Mouse (Mus musculus): ENCODE data around the gene Phkg1.
"Not testable (repeated sequence)": the region's sequence is repeated elsewhere in the genome, so short reads cannot be mapped to it uniquely, and the experiment has no call there.

Phkg1 gene

DNA sequence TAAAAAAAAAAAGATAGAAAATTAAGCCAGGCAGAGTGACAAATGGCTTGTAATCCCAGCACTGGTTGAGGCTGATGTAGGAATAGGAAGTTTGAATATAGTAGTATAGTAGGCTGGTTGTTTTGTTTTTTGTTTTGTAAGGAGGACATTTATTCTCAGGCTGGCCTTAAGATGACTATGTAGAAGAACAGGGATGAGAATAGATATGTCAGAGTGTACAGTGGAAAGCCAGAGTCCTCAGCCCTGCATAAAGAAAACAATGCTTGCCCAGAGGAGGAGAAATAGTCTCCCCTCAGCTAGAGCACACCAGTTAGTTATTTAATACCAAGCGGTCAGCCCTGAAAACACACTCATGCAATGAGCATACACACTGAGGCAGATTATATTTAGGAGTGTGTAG lies at the start of gene Phkg1:
Gene Phkg1 (minus strand): TSS at position 101 of the 400 bp plus-strand sequence.
- DNase-seq: no peak

DNA sequence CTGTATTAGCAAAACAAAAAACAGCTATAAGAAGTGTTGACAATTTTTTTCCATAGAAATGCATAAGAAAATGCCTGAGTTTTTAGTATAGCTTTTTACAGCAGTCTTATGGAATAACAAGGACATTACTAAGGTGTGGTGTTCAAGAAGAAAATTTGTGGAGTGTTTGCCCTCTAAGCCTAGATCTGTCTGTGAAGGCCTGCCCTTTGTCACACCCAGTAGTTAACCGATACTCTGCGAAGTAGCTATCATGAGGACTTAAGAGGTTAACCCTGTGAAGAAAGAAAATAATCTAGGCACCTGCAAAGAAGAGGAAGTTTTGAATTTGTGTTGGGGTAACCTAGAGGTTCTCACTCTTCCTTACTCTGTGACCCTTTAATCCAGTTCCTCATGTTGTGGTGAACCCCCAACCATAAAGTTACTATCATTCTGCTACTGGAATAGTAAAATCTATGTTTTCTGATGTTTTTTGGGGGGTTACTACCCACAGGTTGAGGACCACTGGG lies 49.2 kb upstream of the Phkg1 start:
- no peak for DNase-seq

GRCm38 (mm10) chr5:129943402-129943801 lies 45.1 kb upstream of the Phkg1 start:
- no peak for DNase-seq

DNA sequence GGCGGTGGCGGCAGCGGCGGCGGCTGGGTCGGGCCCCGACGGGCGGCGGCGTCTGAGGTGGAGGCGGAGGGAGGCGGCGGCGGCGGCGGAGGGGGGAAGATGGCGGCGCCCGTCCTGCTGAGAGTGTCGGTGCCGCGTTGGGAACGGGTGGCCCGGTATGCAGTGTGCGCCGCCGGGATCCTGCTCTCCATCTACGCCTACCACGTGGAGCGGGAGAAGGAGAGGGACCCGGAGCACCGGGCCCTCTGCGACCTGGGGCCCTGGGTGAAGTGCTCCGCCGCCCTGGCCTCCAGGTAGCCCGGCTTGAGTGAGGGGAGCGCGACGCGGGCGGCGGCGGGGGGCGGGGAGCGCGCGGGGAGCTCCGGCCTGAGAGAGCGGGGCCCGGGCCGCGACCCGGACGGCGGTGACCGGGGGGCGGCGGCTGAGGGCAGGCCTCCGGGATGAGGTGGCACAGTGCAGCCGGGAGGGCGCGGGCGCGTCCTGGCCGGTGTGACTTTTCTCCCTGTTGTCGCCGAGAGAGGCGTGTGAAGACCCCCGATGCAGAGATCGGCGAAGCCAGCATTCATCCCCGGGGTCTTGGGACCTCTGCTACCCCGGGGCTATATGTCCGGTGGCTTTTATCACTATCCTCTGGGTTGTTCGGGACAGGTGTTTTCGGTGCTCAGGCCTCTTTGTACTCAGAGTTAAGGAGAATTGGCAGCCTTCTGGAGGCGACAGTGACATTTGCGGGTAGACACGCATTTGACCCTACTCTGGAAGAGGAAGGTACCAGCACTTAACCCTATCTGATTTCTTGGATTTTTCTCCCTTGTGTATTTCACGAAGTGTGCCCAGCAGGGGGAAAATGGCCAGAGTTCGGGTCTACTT lies 44.0 kb upstream of the Phkg1 start:
- peak; percentile 17 for DNase-seq

DNA sequence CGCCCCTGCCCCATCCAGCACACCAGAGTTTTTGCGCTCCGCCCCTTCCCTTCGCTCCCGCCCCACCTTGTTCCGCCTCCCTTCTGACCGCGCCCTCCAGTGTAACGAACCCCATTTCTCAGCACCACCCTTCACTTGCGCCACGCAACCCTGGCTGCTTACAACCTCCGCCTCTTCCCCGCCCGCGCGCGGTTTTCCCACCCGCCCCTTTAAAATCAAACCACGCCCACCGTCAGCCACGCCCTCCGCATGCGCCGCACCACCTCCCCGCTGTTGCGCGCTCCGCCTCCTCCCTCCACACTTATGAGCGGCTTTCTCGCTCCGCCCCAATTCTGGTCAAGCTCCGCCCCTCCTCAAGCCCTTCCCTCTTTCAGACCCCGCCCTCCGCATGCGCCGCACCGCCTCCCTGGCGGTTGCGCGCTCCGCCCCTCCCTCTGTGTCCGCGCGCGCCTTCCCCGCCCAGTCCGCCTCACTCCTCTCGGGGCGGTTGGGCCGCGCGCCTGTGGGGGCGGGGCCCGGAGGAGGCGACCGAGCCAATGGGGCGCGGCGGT lies 43.2 kb upstream of the Phkg1 start, which contains the start of gene Vkorc1l1:
Gene Vkorc1l1 (plus strand): TSS at position 476 of the 551 bp plus-strand sequence.
- DNase-seq: peak; percentile 99

DNA sequence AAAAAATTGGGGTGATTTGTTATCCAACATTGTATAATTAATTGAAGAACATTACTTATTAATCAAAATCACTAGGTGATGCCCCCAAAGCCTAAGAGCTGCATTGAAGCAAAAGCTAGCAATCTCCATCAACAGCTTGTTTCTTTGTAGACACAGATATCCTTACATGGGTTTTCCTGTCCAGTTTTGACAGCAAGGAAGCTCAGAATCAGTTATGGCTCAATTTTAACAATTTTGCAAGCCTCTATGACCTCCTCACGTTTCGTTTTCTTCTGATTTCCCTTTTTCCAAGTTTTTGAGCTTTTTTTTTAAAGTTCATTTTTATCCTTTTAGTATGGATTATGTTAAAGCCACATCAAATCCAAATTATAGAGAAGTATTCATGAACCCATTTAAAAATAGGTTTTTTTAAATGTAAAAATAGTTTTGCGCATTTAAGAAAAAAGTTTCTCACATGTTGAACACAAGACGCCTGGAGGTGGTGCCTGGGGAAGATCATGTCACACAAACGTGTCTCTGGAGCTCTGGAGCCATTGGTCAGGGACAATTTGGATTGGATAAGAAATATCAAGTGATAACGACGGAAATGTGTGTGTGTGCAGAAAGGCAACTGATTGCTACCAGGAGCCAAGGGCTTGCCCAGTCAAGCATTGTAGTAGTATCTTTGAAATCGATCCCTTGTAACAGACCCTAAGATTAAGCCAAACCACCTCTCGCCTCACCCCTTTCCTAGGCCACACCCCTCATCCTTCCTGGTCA lies 42.6 kb upstream of the Phkg1 start:
- DNase-seq: no peak

- no peak for DNase-seq
Measured at GRCm38 (mm10) chr5:129940281-129940680, 41.9 kb upstream of the Phkg1 start.

GRCm38 (mm10) chr5:129936941-129937340 lies 38.6 kb upstream of the Phkg1 start:
- no peak for DNase-seq

GRCm38 (mm10) chr5:129929924-129930855 lies 31.8 kb upstream of the Phkg1 start:
- DNase-seq: peak; percentile 63

DNA sequence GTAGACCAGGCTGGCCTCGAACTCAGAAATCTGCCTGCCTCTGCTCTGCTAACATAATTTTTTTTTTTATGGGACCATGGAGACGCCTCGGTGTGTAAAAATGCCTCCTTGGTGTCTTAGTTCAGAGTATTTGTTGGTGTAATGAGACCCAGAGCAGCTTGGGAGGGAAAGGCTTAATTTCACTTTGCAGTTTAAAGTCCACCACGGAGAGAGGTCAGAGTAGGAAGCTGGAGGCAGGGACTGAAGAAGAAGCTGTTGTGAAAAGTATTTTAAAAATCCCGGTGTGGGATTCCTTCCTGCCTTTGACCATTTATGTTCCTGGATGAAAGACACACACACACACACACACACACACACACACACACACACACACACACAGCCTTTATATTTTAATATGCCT lies 27.6 kb upstream of the Phkg1 start:
- DNase-seq: no peak

GRCm38 (mm10) chr5:129924820-129925452 lies 26.6 kb upstream of the Phkg1 start:
- DNase-seq: no peak

GRCm38 (mm10) chr5:129921972-129922371 lies 23.6 kb upstream of the Phkg1 start:
- no peak for DNase-seq

- DNase-seq: no peak
Measured at GRCm38 (mm10) chr5:129919320-129919719, 21.0 kb upstream of the Phkg1 start.

DNA sequence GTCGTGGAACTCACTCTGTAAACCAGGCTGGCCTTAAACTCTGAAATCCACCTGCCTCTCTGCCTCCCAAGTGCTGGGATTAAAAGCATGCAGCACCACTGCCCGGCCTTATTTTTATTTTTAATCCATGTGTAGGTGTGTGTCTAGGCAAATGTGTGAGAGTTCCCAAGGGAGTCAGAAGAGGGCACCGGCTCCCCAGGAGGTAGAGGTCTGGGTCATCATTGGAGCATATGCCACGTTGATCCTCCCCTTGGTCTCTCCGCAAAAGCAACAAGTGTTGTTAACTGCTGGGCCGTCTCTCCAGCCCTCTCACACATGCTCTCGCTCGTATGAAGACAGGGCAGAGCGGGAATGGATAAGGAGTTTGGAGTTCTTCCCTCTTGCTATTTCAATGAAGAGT lies 20.4 kb upstream of the Phkg1 start:
- no peak for DNase-seq

GRCm38 (mm10) chr5:129918065-129918651 lies 19.8 kb upstream of the Phkg1 start:
- no peak for DNase-seq

DNA sequence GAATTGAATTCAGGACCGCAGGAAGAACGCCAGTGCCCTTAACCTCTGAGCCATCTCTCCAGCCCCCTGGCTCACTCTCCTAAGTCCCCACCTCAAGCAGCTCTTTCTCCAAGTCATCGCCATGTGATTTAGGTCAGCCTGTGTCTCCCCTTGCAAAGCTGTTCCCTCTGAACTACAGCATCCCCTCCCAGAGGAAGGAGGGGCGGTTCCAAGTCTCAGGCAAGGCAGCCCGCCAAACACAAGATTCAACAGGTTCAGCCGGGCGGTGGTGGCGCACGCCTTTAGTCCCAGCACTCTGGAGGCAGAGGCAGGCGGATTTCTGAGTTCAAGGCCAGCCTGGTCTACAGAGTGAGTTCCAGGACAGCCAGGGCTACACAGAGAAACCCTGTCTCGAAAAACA lies 17.1 kb upstream of the Phkg1 start:
- not testable (repeated sequence) for DNase-seq

DNA sequence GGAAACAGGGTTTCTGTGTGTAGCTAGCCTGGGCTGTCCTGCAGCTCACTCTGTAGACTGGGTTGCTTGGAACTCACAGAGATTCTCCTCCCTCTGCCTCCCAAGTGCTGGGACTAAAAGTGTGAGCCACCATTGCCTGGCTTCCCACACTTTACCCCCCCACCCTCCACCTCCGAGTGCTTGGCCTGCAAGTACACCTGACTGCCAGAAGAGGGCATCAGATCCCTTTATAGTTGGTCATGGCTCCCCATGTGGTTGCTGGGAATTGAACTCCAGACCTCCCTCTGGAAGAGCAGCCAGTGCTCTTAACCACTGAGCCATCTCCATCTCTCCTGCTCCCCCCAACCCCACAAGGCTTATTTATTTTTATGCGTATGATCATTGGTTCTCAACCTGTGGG lies 15.7 kb upstream of the Phkg1 start:
- DNase-seq: peak; percentile 28

DNA sequence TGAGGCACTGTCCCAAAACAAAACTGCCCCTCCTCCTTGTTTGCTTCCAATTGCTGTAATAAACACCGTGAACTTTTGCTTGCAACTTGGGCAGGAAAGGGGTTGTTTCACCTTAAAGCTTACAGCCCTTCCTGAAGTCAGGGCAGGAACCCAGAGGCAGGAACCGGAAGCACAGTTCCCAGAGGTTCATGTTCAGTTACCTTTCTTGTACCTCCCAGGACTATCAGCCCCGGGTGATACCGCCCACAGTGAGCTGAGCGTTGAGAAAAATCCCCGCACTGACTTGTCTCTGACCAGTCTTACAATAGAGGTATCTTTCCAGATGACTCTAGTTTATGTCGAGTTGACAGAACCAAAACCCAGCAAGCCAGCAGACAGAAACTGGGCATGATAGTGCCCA lies 11.2 kb upstream of the Phkg1 start:
- no peak for DNase-seq

DNA sequence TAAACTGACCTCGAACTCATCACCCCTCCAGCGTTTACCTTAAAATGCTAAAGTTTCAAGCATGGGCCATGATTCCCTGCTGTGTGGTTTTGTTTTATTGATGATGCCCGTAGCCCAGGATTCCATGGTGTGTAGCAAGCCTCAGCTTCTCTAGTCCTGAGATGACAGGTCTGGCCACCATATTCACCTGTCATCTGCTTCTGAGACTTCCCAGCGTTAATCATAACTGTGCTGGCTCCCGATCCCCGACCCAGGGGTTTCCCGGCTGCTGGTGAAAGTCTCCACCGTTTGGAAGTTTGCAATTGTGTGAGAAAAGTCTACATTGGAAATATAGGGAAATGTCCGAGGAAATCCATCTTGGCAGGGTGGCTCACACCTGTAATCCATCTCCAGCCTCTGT lies 10.8 kb upstream of the Phkg1 start:
- DNase-seq: no peak

DNA sequence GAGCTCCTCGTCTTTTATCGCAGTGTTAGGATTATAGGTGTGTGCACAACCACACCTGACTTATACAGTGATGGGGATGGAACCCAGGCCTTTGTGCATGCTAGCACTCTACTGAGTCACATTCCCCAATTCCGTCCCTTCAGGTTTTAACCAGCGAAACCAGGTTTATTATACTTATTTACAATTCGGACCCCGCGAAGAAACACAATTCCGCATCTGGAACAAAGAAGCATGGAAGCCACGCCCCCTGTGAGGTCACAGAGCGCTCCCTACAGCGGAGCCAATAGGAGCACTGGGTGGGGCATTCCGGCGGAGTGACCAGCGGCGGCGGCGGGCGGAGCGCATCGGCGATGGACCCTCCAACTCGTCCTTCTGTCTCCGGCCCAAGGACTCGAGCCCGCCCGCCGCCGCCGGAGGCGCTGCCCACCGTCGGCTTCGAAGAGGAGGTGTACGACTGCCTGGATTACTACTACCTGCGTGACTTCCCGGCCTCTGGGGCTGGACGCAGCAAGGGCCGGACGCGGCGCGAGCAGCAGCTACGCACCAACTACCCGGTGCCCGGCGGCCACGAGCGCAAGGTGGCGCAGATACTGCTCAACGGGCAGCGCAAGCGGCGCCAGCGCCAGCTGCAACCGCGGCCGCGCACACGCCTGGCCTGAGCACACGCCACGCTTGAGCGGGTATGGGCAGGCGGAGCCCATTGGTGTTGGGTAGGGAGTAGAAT lies 10.1 kb upstream of the Phkg1 start, which contains the start of gene Nupr1l:
Gene Nupr1l (plus strand): TSS at position 299 of the 724 bp plus-strand sequence.
- peak; percentile 94 for DNase-seq

GRCm38 (mm10) chr5:129907775-129908174 lies 9.4 kb upstream of the Phkg1 start:
- no peak for DNase-seq

Data from lung, postnatal 14 days (tissue).